Mouse (Mus musculus): Measurements from ENCODE around the gene Zdhhc19. TPM values are rescaled to one million over a fixed set of nuclear protein-coding genes. Genes with fewer than 3 reads are reported as not detected.
A peak's percentile ranks its signal among the peaks of the same experiment; 100 is the strongest.

The Zdhhc19 gene
- polyA plus RNA-seq, 1 experiment: not detected

- Histone ChIP-seq H3K27me3 (ENCODE audit: control insufficient read depth, insufficient read depth, low read length, poor library complexity, severe bottlenecking) (no peaks in the 10 kb centered on the region), H3K4me1 (ENCODE audit: control insufficient read depth, insufficient read depth, low read length) (no peaks in the 10 kb centered on the region), H3K9ac (ENCODE audit: low read depth, poor library complexity, severe bottlenecking) (peak overlapping the region; percentile 83), H3K27ac (ENCODE audit: insufficient read depth, low read length) (peak overlapping the region; percentile 63; the same call in 1 of the 2 replicates), H3K9me3 (replicated peaks; ENCODE audit: control insufficient read depth, insufficient read depth, low read length, poor library complexity, severe bottlenecking) (no peaks in the 10 kb centered on the region), H3K36me3 (ENCODE audit: control insufficient read depth, insufficient read depth, low read length, poor library complexity, severe bottlenecking) (peaks cover 14% of the 10 kb centered on the region), H3K4me3 (ENCODE audit: low read depth, low read length) (peak overlapping the region; percentile 79)
- TF ChIP-seq EP300 (IDR thresholded peaks at IDR 0.05; ENCODE audit: insufficient read depth, low read depth, low read length) (no peak), POLR2A (IDR thresholded peaks at IDR 0.05; ENCODE audit: insufficient read depth, low read length) (no peak), CTCF (IDR thresholded peaks at IDR 0.05; ENCODE audit: low read depth, low read length) (no peak)
Observed at GRCm38 (mm10) chr16:32609401-32609779, 113.3 kb downstream of the Zdhhc19 start.

- no peaks in the 10 kb centered on the region for H3K4me1 ChIP-seq (ENCODE audit: control insufficient read depth, insufficient read depth, low read length)
- H3K36me3 ChIP-seq (ENCODE audit: control insufficient read depth, insufficient read depth, low read length, poor library complexity, severe bottlenecking): peaks cover 27% of the 10 kb centered on the region
- no peak overlapping the region for H3K27ac ChIP-seq (ENCODE audit: insufficient read depth, low read length)
- H3K9ac ChIP-seq (ENCODE audit: low read depth, poor library complexity, severe bottlenecking): 0 out of 2 replicates have a peak overlapping the region, but pooled peaks have one; percentile 1
- H3K4me3 ChIP-seq (ENCODE audit: low read depth, low read length): peak overlapping the region; percentile 36
- TF ChIP-seq EP300 (IDR thresholded peaks at IDR 0.05; ENCODE audit: insufficient read depth, low read depth, low read length): no peak
- TF ChIP-seq CTCF (IDR thresholded peaks at IDR 0.05; ENCODE audit: low read depth, low read length): no peak
- no peak for TF ChIP-seq POLR2A (IDR thresholded peaks at IDR 0.05; ENCODE audit: insufficient read depth, low read length)
- no peaks in the 10 kb centered on the region for H3K9me3 ChIP-seq (replicated peaks; ENCODE audit: control insufficient read depth, insufficient read depth, low read length, poor library complexity, severe bottlenecking)
- no peaks in the 10 kb centered on the region for H3K27me3 ChIP-seq (ENCODE audit: control insufficient read depth, insufficient read depth, low read length, poor library complexity, severe bottlenecking)
Observed at GRCm38 (mm10) chr16:32610460-32611255, 114.6 kb downstream of the Zdhhc19 start.

Other genes starting within 250 kb of the Zdhhc19 start
- gene Fbxo45, start 249.1 kb upstream of the Zdhhc19 start, polyA plus RNA-seq (2011; ENCODE audit: insufficient read depth, insufficient read length, low read depth, missing spikeins): 15.5 and 16.0 TPM in 2 replicates
- gene Wdr53, start 249.0 kb upstream of the Zdhhc19 start, polyA plus RNA-seq (2011; ENCODE audit: insufficient read depth, insufficient read length, low read depth, missing spikeins): 15.9 and 17.5 TPM in 2 replicates
- gene Smco1, start 224.8 kb upstream of the Zdhhc19 start, polyA plus RNA-seq (2011; ENCODE audit: insufficient read depth, insufficient read length, low read depth, missing spikeins): not detected in 2 replicates
- gene Rnf168, start 218.8 kb upstream of the Zdhhc19 start, polyA plus RNA-seq (2011; ENCODE audit: insufficient read depth, insufficient read length, low read depth, missing spikeins): 27.2 and 31.0 TPM in 2 replicates
- gene Ubxn7, start 164.0 kb upstream of the Zdhhc19 start, polyA plus RNA-seq (2011; ENCODE audit: insufficient read depth, insufficient read length, low read depth, missing spikeins): 98.6 and 108 TPM in 2 replicates
- not detected in 2 replicates for gene Tm4sf19, start 95.8 kb upstream of the Zdhhc19 start, polyA plus RNA-seq (2011; ENCODE audit: insufficient read depth, insufficient read length, low read depth, missing spikeins)
- gene Tctex1d2, start 76.6 kb upstream of the Zdhhc19 start, polyA plus RNA-seq (2011; ENCODE audit: insufficient read depth, insufficient read length, low read depth, missing spikeins): 36.6 and 37.9 TPM in 2 replicates
- gene Pcyt1a, start 65.3 kb upstream of the Zdhhc19 start, polyA plus RNA-seq (2011; ENCODE audit: insufficient read depth, insufficient read length, low read depth, missing spikeins): 14.6 and 17.8 TPM in 2 replicates
- not detected in 2 replicates for gene Slc51a, start 8.4 kb upstream of the Zdhhc19 start, polyA plus RNA-seq (2011; ENCODE audit: insufficient read depth, insufficient read length, low read depth, missing spikeins)
- 118 and 141 TPM in 2 replicates for gene Tfrc, start 112.7 kb downstream of the Zdhhc19 start, polyA plus RNA-seq (2011; ENCODE audit: insufficient read depth, insufficient read length, low read depth, missing spikeins)
- 37.6 and 42.4 TPM in 2 replicates for gene Tnk2, start 147.6 kb downstream of the Zdhhc19 start, polyA plus RNA-seq (2011; ENCODE audit: insufficient read depth, insufficient read length, low read depth, missing spikeins)
- gene Muc4, start 239.6 kb downstream of the Zdhhc19 start, polyA plus RNA-seq (2011; ENCODE audit: insufficient read depth, insufficient read length, low read depth, missing spikeins): not detected in 2 replicates